ENCODE assay signal across 9 mouse cellular contexts in genomic region chr3:145759379-145760209, GRCm38 (mm10). TPM values are rescaled to one million over a fixed set of nuclear protein-coding genes. Genes with fewer than 3 reads are reported as not detected.
DNase-seq lines count a peak whose midpoint lies in the region; ATAC-seq and TF ChIP-seq lines count a peak whose summit lies in the region.
"Had no signal": no experiment of that assay in that cellular context is flagged by ENCODE, and none has a peak within 500 bp of the region (broad histone marks: within the 10 kb centered on the region; RNA-seq: fewer than 3 reads in every experiment).

No protein-coding gene starts in this region.

- H3K9ac ChIP-seq in heart, embryonic 13.5 days = peak overlapping the region; percentile 89
- H3K9ac ChIP-seq in ES-Bruce4 (ENCODE audit: low read depth, poor library complexity, severe bottlenecking) = peak overlapping the region; percentile 69; the same call in 1 of the 2 replicates
- peak overlapping the region; percentile 83 for H3K9ac ChIP-seq in embryonic facial prominence, embryonic 14.5 days (ENCODE audit: low read depth, low read length)
- H3K9ac ChIP-seq in limb, embryonic 11.5 days (ENCODE audit: low read length) = no peak overlapping the region

- peak overlapping the region; percentile 68 for H3K4me3 ChIP-seq in heart, embryonic 13.5 days
- H3K4me3 ChIP-seq in ES-Bruce4 (ENCODE audit: low read depth, low read length) = peak overlapping the region; percentile 58
- H3K4me3 ChIP-seq in embryonic facial prominence, embryonic 14.5 days (ENCODE audit: low read depth, low read length) = peak overlapping the region; percentile 71
- H3K4me3 ChIP-seq in limb, embryonic 11.5 days (ENCODE audit: low read depth, low read length) = peak overlapping the region; percentile 52

- DNase-seq in heart, adult 11 months = no peak
- no peak for DNase-seq in embryonic facial prominence, embryonic 14.5 days (ENCODE audit: low spot score)
- DNase-seq in limb, embryonic 11.5 days (ENCODE audit: low spot score) = peak; percentile 62
- peak; percentile 14 to 30 for DNase-seq in right cerebral cortex, postnatal 36 days (ENCODE audit: low spot score in 2 of 2)
- no peak for DNase-seq in gastrocnemius, postnatal 25 days
- DNase-seq in urinary bladder, postnatal 14 days (ENCODE audit: low spot score) = no peak

- peak overlapping the region; percentile 97 for H3K4me2 ChIP-seq in heart, embryonic 13.5 days
- peak overlapping the region; percentile 100 for H3K4me2 ChIP-seq in embryonic facial prominence, embryonic 14.5 days (ENCODE audit: low read depth, low read length)
- peak overlapping the region; percentile 98 for H3K4me2 ChIP-seq in limb, embryonic 11.5 days (ENCODE audit: low read depth, severe bottlenecking)

- H3K9me3 ChIP-seq in heart, embryonic 13.5 days = no peaks in the 10 kb centered on the region
- H3K9me3 ChIP-seq in ES-Bruce4 (replicated peaks; ENCODE audit: control insufficient read depth, insufficient read depth, low read length, poor library complexity, severe bottlenecking) = no peaks in the 10 kb centered on the region
- H3K9me3 ChIP-seq in embryonic facial prominence, embryonic 14.5 days (ENCODE audit: control insufficient read depth, low read length) = no peaks in the 10 kb centered on the region
- H3K9me3 ChIP-seq in limb, embryonic 11.5 days (ENCODE audit: control insufficient read depth, low read length) = no peaks in the 10 kb centered on the region

- WGBS in heart, embryonic 13.5 days = 21% methylated on average over 14 of the region's 14 CpGs
- WGBS in embryonic facial prominence, embryonic 14.5 days = 13% methylated on average over 14 of the region's 14 CpGs
- 21% methylated on average over 14 of the region's 14 CpGs for WGBS in limb, embryonic 11.5 days

- H3K36me3 ChIP-seq in heart, embryonic 13.5 days = no peaks in the 10 kb centered on the region
- H3K36me3 ChIP-seq in ES-Bruce4 (ENCODE audit: control insufficient read depth, insufficient read depth, low read length, poor library complexity, severe bottlenecking) = no peaks in the 10 kb centered on the region
- H3K36me3 ChIP-seq in embryonic facial prominence, embryonic 14.5 days (ENCODE audit: control insufficient read depth, insufficient read depth, low read length) = no peaks in the 10 kb centered on the region
- no peaks in the 10 kb centered on the region for H3K36me3 ChIP-seq in limb, embryonic 11.5 days (ENCODE audit: control insufficient read depth, insufficient read depth, low read length)

- TF ChIP-seq CTCF in ES-Bruce4 (IDR thresholded peaks at IDR 0.05; ENCODE audit: low read depth, low read length) = no peak

- peaks cover 22% of the 10 kb centered on the region for H3K4me1 ChIP-seq in heart, embryonic 13.5 days
- H3K4me1 ChIP-seq in ES-Bruce4 (ENCODE audit: control insufficient read depth, insufficient read depth, low read length) = peaks cover 3% of the 10 kb centered on the region
- peaks cover 12% of the 10 kb centered on the region for H3K4me1 ChIP-seq in embryonic facial prominence, embryonic 14.5 days (ENCODE audit: control insufficient read depth, insufficient read depth, low read length)
- peaks cover 3% of the 10 kb centered on the region; the same call in 1 of the 2 replicates for H3K4me1 ChIP-seq in limb, embryonic 11.5 days (ENCODE audit: control insufficient read depth, insufficient read depth, low read length)

- no peak overlapping the region for H3K27ac ChIP-seq in heart, embryonic 13.5 days (replicated peaks)
- no peak overlapping the region for H3K27ac ChIP-seq in ES-Bruce4 (ENCODE audit: insufficient read depth, low read length)
- no peak overlapping the region for H3K27ac ChIP-seq in embryonic facial prominence, embryonic 14.5 days (replicated peaks; ENCODE audit: low read depth, low read length)
- no peak overlapping the region for H3K27ac ChIP-seq in limb, embryonic 11.5 days (replicated peaks; ENCODE audit: low read depth, low read length)
- H3K27ac ChIP-seq: macrophage had no signal

- peak; percentile 78 for TF ChIP-seq EP300 in ES-Bruce4 (IDR thresholded peaks at IDR 0.05; ENCODE audit: insufficient read depth, low read depth, low read length)

- peaks cover 18% of the 10 kb centered on the region for H3K27me3 ChIP-seq in heart, embryonic 13.5 days (replicated peaks)
- H3K27me3 ChIP-seq in ES-Bruce4 (ENCODE audit: control insufficient read depth, insufficient read depth, low read length, poor library complexity, severe bottlenecking) = no peaks in the 10 kb centered on the region; the same call in 1 of the 2 replicates
- H3K27me3 ChIP-seq in embryonic facial prominence, embryonic 14.5 days (replicated peaks; ENCODE audit: control insufficient read depth, insufficient read depth, low read length) = peaks cover 12% of the 10 kb centered on the region
- peaks cover 22% of the 10 kb centered on the region for H3K27me3 ChIP-seq in limb, embryonic 11.5 days (ENCODE audit: control insufficient read depth, insufficient read depth, low read length)

- no peak for TF ChIP-seq POLR2A in ES-Bruce4 (IDR thresholded peaks at IDR 0.05; ENCODE audit: insufficient read depth, low read length)

- no peak for ATAC-seq in heart, embryonic 13.5 days (ENCODE audit: extremely low read depth, insufficient number of reproducible peaks, low FRiP score, low TSS enrichment)
- ATAC-seq in embryonic facial prominence, embryonic 14.5 days (ENCODE audit: low read depth) = no peak
- ATAC-seq in limb, embryonic 11.5 days (ENCODE audit: insufficient number of reproducible peaks, low FRiP score, low TSS enrichment, low read depth) = peak; percentile 58; the same call in 1 of the 2 replicates

RNA-seq across cellular contexts. Expression of gene Ddah1, which starts 1.1 kb away (rescaled TPM):
- polyA plus RNA-seq in heart, embryonic 13.5 days (2015; fragmentation: Nextera tagmentation; extraction: Ambion mirVana) = 26.0 and 27.9 TPM in 2 replicates
- polyA plus RNA-seq in ES-Bruce4 (2011; ENCODE audit: insufficient read depth, insufficient read length, low read depth, missing spikeins) = 43.7 and 45.1 TPM in 2 replicates
- polyA plus RNA-seq in embryonic facial prominence, embryonic 14.5 days (2014; fragmentation: Nextera tagmentation; extraction: Ambion mirVana) = 50.9 and 56.0 TPM in 2 replicates
- 14.0 and 15.6 TPM in 2 replicates for polyA plus RNA-seq in limb, embryonic 11.5 days (2014; fragmentation: Nextera tagmentation; extraction: Ambion mirVana)
- total RNA-seq in gastrocnemius, postnatal 25 days (2021) = 1 to 10 TPM; 4.8 to 5.7 TPM

Comparison
In these comparisons a context has a peak if more than half of its experiments do, and no peak if none do; other contexts are left out.
1. DNase-seq: peak in limb, embryonic 11.5 days (single experiment) and right cerebral cortex, postnatal 36 days (2 of 2); none in heart, adult 11 months (single experiment), embryonic facial prominence, embryonic 14.5 days (single experiment), gastrocnemius, postnatal 25 days (single experiment) and urinary bladder, postnatal 14 days (single experiment).
2. Peak in every context shown above with its lines, with median percentiles within 50 percentile points of each other: H3K4me2 ChIP-seq and H3K4me3 ChIP-seq.